Comparison of ENCODE assay signal across 8 mouse cellular contexts in genomic region chr5:148929116-148929449, GRCm38 (mm10). TPM values are rescaled to one million over a fixed set of nuclear protein-coding genes. Genes with fewer than 3 reads are reported as not detected.
A peak's percentile ranks its signal among the peaks of the same experiment; 100 is the strongest.
DNase-seq lines count a peak whose midpoint lies in the region; ATAC-seq and TF ChIP-seq lines count a peak whose summit lies in the region.

Katnal1 (minus strand) TSS chr5:148929320.

- no peak for DNase-seq in left cerebral cortex, adult 2 months (ENCODE audit: extremely low spot score in 1 of 2, low spot score in 2 of 2)
- no peak for DNase-seq in left cerebral cortex, adult 9 months (ENCODE audit: low spot score in 2 of 2)
- DNase-seq in gastrocnemius, postnatal 25 days, result no peak
- DNase-seq in frontal cortex, postnatal 10 days (ENCODE audit: low spot score in 2 of 2), result no peak
- no peak for DNase-seq in testis, postnatal 10 days (ENCODE audit: low spot score)

- no peaks in the 10 kb centered on the region for H3K27me3 ChIP-seq in embryonic facial prominence, embryonic 15.5 days
- H3K27me3 ChIP-seq in hindbrain, embryonic 16.5 days (replicated peaks; ENCODE audit: control insufficient read depth, insufficient read depth, low read length), result no peaks in the 10 kb centered on the region

- H3K9ac ChIP-seq in embryonic facial prominence, embryonic 15.5 days, result peak within 1 kb of the TSS; percentile 85
- peak within 1 kb of the TSS; percentile 90 for H3K9ac ChIP-seq in hindbrain, embryonic 16.5 days (ENCODE audit: low read depth, low read length)

- no peak; the same call in 1 of the 2 replicates for ATAC-seq in embryonic facial prominence, embryonic 15.5 days (ENCODE audit: insufficient number of reproducible peaks, low FRiP score, low TSS enrichment, low read depth)
- ATAC-seq in hindbrain, embryonic 16.5 days, result peak; percentile 65; the same call in 1 of the 2 replicates
- peak; percentile 62 for ATAC-seq in megakaryocyte-erythroid progenitor cell, adult 5-6 weeks (replicated peaks; ENCODE audit: low FRiP score, low TSS enrichment, poor library complexity, severe bottlenecking)

- no peaks in the 10 kb centered on the region for H3K9me3 ChIP-seq in embryonic facial prominence, embryonic 15.5 days (replicated peaks)
- H3K9me3 ChIP-seq in hindbrain, embryonic 16.5 days (ENCODE audit: control insufficient read depth, low read length), result no peaks in the 10 kb centered on the region

- peak within 1 kb of the TSS; percentile 71 for H3K4me3 ChIP-seq in left cerebral cortex, adult 2 months
- H3K4me3 ChIP-seq in embryonic facial prominence, embryonic 15.5 days (replicated peaks), result peak within 1 kb of the TSS; percentile 89
- H3K4me3 ChIP-seq in hindbrain, embryonic 16.5 days (ENCODE audit: low read length), result peak within 1 kb of the TSS; percentile 62

- no peak for TF ChIP-seq CTCF in left cerebral cortex, adult 2 months (IDR thresholded peaks at IDR 0.05)

- H3K27ac ChIP-seq in left cerebral cortex, adult 2 months, result peak within 1 kb of the TSS; percentile 100
- H3K27ac ChIP-seq in embryonic facial prominence, embryonic 15.5 days (replicated peaks), result peak within 1 kb of the TSS; percentile 93
- H3K27ac ChIP-seq in hindbrain, embryonic 16.5 days (ENCODE audit: low read depth, low read length), result peak within 1 kb of the TSS; percentile 96

- peak within 1 kb of the TSS; percentile 83 for H3K4me2 ChIP-seq in embryonic facial prominence, embryonic 15.5 days (replicated peaks)
- H3K4me2 ChIP-seq in hindbrain, embryonic 16.5 days (ENCODE audit: low read length), result peak within 1 kb of the TSS; percentile 73

- H3K4me1 ChIP-seq in embryonic facial prominence, embryonic 15.5 days, result peaks cover 13% of the 10 kb centered on the region; the same call in 1 of the 2 replicates
- H3K4me1 ChIP-seq in hindbrain, embryonic 16.5 days (ENCODE audit: control insufficient read depth, insufficient read depth, low read depth, low read length), result peaks cover 6% of the 10 kb centered on the region; the same call in 1 of the 2 replicates

- H3K36me3 ChIP-seq in embryonic facial prominence, embryonic 15.5 days, result 0 out of 2 replicates have a peak, but pooled peaks cover 6% of the 10 kb centered on the region
- no peaks in the 10 kb centered on the region for H3K36me3 ChIP-seq in hindbrain, embryonic 16.5 days (ENCODE audit: control insufficient read depth, insufficient read depth, low read length)

- intact Hi-C loops in left cerebral cortex, adult 2 months (cut with DNase I), result loop anchor here (2.0 to 10.0 kb wide), 3 partner anchors 30 to 256 kb away; partner anchors contain the start of genes Hmgb1 and Uspl1

- 1% methylated on average over 16 of the region's 16 CpGs for WGBS in embryonic facial prominence, embryonic 15.5 days
- 0% methylated on average over 16 of the region's 16 CpGs for WGBS in hindbrain, embryonic 16.5 days

RNA-seq across cellular contexts. Expression of gene Katnal1, which starts in this region (rescaled TPM):
- total RNA-seq in left cerebral cortex, adult 2 months (2021), result 10 to 100 TPM; 76.6 to 78.1 TPM
- polyA plus RNA-seq in embryonic facial prominence, embryonic 15.5 days (2015; fragmentation: Nextera tagmentation; extraction: Ambion mirVana), result 13.7 and 15.8 TPM in 2 replicates
- polyA plus RNA-seq in hindbrain, embryonic 16.5 days (2015; fragmentation: Nextera tagmentation; extraction: Ambion mirVana), result 37.0 and 41.3 TPM in 2 replicates
- total RNA-seq in megakaryocyte-erythroid progenitor cell, adult 5-6 weeks (2014; fragmentation: Nextera tagmentation), result 13.0 and 19.0 TPM in 2 replicates
- total RNA-seq in megakaryocyte-erythroid progenitor cell, adult 5-6 weeks (2017), result 11.2 and 23.9 TPM in 2 replicates
- 1 to 10 TPM; 4.3 to 4.5 TPM for total RNA-seq in gastrocnemius, postnatal 25 days (2021)
